Mouse (Mus musculus) embryonic fibroblast, embryonic 13.5 days (primary cell): ENCODE measurements around the gene Capza1.

Source experiments
- CTCF ChIP-seq: IDR thresholded peaks from 2 replicates; pipeline ENCODE4 v1.5.1; 2011; ENCODE audit warnings: mild to moderate bottlenecking, control low read depth, low read length, moderate library complexity, borderline replicate concordance; ENCODE audit not compliant: insufficient read depth
- POLR2A ChIP-seq: IDR thresholded peaks from 2 replicates; pipeline ENCODE4 v1.6.1; 2011; ENCODE audit warnings: low read depth, mild to moderate bottlenecking, control low read depth, low read length, moderate library complexity

GRCm38 (mm10) chr3:104811752-104812151, 52.6 kb downstream of the Capza1 start:
- TF ChIP-seq CTCF (no peak), POLR2A (no peak)
